Mouse (Mus musculus): ENCODE measurements at regions not wholly inside any gene's neighbourhood (a gene's known extent, or its start where the extent isn't known, plus 50 kb on each side); places are given as distances from the start of the nearest gene placed in this dataset.

GRCm38 (mm10) chr2:46678366-46678765 lies 1561.2 kb upstream of the Zeb2 start:
- no peak for DNase-seq (ENCODE audit: low spot score)

DNA sequence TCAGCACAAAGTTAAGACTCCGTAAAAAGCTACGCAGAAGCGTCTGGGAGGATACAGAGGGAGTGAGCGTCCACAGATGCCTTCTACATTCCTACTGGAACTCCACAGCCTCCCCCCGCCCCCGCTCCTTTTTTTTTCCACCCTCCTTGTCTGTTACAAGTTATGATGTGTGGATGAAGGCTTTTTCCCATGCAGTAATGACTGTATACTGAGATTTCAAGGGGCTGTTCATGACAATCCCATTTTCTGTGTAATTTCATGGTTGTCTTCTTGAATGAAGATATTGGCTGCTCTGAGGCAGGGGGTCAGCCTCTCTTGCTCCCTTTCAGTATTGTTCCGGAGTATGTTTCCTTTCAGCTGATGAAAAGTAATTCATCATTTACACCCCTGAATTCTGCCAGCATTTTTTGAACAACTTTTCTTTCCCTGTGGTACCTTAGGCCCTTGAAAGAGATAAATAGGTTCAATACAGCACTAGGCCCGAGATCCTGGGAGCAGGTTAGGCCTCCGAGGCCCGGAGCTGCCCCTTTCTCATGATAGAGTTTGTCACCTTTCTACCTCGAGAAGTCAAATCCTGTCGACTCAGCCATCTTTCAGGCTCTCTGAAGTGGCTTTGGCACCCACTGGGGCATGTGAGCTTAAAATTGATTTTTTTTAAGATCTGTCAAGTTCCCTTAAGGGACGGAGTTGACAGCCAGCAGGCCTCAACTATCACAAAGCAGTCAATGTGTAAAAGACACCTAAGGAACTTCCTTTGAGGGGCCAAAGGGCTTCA lies 1552.5 kb upstream of the Zeb2 start:
- no peak for DNase-seq (ENCODE audit: low spot score)

- no peak for DNase-seq (ENCODE audit: low spot score)
These were observed 1549.8 kb upstream of the Zeb2 start for GRCm38 (mm10) chr2:46666990-46667337.

DNA sequence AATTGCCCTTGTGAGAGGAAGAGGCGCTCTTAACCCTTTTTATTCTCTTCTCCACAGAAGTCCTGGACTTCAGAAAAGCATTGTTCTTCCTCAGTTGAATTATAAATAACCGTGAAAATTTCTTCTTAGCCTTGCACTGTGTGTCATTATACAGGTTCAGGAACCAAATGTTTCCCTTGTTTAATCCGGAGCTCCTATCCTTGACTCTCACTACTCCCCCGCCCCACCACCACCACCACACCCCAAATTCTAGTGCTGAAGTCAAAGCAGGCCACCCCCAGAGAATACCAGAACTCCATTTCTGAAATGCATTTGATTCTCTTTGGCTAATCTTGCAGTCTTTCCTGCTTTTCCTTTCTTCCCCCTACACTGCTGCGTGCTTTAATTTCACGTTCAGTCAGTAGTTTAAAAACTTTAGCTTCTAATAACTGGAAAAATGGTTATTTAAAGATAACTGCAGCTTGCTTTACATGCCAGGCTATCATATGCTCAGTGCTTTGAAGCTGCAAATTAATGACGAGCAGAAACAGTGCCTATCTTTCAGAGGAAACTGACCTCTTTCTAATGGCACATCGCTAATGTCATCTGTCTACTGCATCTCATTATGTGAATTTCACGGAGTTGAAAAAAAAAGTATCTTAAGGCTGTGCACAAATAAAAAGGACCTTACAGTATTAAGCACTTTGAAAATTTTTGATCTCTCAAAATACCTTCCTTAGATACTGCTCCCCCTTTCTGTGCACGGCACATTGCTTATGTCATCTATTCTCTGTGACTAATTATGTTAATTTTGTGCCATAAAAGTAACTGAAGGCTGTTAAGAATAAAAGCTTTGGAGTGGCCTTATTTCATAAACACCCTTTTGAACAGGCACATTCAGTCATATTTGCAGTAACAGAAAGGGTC lies 1549.1 kb upstream of the Zeb2 start:
- DNase-seq (ENCODE audit: low spot score), result no peak

DNA sequence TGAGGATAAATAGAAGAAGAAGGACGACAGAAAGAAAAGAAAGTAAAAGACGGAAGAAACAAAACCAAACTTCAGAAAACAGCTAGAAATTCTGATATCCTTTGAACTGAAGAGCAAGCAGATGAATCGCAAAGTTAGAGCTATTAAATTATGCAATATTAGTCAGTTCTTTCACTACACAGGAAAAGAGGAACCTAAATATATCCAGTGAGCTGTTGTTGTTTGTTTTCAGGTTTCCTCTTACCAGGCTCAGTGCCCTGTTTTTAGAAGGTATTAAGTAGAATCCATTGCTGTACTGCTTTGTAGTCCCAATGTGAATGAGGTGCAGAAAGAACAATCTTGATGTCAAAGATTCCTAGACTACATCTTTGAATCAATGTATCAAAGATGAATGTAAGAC lies 1544.7 kb upstream of the Zeb2 start:
- DNase-seq (ENCODE audit: low spot score), result no peak

DNA sequence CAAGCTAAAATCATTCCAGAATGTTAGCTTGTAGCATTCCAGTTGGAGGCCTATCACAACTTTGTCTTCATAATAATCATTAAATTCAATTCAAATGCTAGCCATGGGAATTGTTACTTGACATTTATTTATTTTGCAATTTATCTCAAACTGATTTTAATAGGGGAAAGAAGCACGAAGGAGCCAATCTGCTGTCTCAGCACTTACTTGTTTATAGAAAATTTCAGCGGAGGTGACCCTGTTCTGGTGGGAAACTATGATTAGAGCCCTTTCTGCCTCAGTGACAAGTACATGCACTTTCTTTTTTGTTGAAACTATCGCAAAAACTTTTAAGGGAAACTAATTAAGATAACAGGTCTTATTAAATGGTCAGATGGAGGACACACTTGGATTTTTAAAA lies 1543.4 kb upstream of the Zeb2 start:
- DNase-seq (ENCODE audit: low spot score), result no peak

DNA sequence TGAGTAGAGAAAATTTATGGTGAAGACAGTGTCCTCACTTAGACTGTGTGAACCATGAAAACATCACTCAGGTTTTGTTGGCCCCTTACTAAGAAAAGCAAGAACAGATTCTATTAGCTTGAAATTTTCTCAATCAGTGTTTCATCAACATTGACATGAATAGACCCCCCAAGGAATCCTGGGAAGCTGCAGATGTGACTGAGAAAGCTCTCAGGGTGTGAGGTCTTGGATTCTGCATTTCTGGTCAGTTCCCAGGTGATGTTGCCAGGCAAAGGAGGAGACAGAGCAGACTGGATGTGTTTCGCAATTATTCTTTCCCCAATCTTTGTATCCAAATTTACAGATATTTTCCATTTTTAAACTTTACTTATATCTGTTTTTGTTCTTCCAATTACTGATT lies 1538.1 kb upstream of the Zeb2 start:
- no peak for DNase-seq (ENCODE audit: low spot score)

- no peak for DNase-seq (ENCODE audit: low spot score)
These were observed 1535.4 kb upstream of the Zeb2 start for GRCm38 (mm10) chr2:46652616-46653015.

GRCm38 (mm10) chr2:46646366-46646765 lies 1529.2 kb upstream of the Zeb2 start:
- no peak for DNase-seq (ENCODE audit: low spot score)

DNA sequence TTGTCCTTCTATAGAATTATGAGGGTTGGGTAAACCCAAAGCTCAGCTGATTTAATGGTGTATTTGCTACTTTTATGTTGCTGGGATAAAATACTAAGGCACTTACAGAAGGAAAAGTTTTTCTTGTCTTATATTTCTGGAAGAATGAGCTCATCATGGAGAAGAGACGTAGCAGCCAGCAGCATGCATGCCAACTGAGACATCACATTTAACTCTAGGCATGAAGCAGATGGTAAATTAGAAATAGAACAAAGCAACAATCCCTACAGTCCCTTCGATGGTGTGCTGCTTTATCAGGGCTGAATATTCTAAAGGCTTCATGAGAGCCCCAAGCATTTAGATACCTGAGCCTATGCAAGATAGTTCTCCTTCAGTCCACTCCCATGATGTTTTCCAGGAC lies 1492.0 kb upstream of the Zeb2 start:
- DNase-seq (ENCODE audit: low spot score), result no peak

DNA sequence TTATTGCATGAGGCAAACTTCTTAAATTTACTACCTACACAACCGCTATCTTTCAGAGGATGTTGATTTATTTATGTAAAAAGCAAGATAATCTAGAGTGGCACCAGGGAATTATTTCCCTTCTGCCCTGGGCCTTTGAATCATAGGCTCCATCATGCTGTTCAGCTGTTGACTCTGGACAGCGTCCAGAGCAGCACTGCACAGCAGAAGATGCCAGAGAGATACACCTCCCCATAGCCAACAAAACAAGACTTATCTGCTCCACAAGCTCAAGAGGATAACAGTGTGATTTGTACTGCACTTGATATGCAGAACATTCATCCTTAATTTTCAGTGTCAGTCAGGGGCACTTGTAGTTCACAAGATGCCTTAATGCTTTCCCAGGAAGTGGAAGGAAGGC lies 1464.6 kb upstream of the Zeb2 start:
- no peak for DNase-seq (ENCODE audit: low spot score)

GRCm38 (mm10) chr2:46570416-46570815 lies 1453.2 kb upstream of the Zeb2 start:
- no peak for DNase-seq (ENCODE audit: low spot score)

DNA sequence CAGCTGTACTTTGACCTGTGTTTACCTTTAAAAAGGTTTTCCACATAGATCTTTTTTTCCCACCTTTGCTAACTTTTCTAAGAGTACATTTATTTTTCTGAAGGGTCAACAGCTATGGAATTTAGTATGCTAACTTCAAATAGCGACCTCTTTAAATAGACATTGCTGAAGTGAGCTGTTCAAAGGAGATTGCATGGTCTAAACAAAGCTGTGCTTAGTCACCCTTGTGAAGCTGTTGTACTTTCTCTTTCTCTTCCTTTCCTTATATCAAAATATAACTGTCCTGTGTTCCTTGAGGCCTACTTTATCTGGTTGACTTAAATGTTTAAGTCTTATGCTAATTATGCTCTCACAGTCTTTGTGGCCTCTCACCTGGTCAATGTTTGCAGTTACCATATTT lies 1416.2 kb upstream of the Zeb2 start:
- DNase-seq (ENCODE audit: low spot score), result no peak

GRCm38 (mm10) chr2:46530686-46531085 lies 1413.5 kb upstream of the Zeb2 start:
- DNase-seq (ENCODE audit: low spot score), result no peak

DNA sequence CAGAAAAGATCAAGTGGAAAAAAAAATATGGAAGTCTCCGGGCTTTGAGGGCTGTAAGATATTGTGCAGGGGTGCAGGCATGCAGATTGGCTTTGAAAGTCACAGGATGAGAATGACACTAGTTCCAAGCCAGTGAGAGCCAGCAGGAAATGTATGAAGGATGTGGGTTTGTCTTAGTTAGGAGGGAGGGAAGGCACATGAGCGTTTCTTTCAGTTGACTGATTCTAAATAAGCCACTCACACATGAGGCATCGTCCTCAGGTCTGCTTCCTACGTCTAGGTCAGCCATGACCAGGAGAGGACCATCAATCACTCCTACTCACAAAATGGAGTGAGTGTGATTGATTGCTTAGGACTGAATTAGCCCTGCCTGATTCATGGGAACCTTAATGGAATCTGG lies 1408.0 kb upstream of the Zeb2 start:
- no peak for DNase-seq (ENCODE audit: low spot score)

DNA sequence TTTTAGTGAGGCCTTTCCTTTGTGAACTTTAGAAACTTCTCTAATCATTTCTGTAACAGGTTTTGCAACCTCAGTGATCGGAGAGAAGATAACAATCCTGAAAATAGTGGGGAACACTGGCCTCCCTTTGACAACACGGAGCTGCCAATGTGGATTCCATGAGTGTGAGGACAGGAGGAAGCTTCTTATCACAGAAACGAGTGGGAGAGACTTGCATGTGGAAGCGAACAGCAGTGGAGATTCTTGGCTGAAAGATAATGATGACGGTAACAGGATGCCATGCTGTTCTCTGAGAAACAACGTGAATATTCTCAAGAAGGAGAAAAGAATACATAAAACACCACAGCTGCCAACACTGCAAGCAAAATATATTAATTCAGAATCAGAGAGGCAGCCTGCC lies 1407.4 kb upstream of the Zeb2 start:
- no peak for DNase-seq (ENCODE audit: low spot score)

GRCm38 (mm10) chr2:46521147-46521965 lies 1404.2 kb upstream of the Zeb2 start:
- no peak for DNase-seq (ENCODE audit: low spot score)

DNA sequence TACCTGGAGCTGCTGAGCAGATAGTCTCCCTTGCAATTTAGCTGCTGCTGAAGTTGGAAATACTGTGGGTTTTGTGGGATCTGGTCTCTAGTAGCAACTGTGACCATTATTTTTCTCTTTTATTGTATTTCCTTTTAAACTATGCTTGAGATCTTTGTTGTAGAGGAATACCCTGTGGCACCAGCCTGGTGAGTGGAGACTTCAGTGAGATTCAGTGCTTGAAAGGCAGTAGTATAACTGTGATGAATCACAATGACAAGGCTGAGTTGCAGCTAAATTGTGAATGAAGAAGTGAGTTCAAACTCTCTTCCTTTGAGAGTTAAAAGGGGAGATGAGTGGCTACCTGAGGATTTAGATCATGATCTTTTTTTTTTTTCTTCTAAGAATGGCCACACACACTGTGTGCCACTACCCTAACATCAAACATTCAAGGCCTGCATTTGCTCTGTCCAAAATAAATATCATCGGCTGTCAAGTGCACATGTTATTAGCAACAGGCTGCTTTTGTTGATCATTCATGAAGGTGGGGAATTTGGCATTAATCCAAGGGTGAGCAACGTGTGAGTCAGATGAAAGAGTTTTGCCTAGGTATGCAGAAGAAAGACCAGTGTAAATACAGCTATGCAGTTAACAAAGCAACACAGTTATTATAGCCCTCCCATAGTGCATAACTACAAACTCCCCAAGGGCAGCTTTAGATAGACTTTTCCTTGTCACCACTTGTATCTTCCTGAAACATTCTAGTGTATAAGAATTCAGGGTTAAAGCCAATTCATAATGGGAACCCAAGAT lies 1395.2 kb upstream of the Zeb2 start:
- no peak for DNase-seq (ENCODE audit: low spot score)

- no peak for DNase-seq (ENCODE audit: low spot score)
These were observed 1389.8 kb upstream of the Zeb2 start for GRCm38 (mm10) chr2:46506951-46507350.

GRCm38 (mm10) chr2:46503074-46503473 lies 1385.9 kb upstream of the Zeb2 start:
- DNase-seq (ENCODE audit: low spot score), result no peak

DNA sequence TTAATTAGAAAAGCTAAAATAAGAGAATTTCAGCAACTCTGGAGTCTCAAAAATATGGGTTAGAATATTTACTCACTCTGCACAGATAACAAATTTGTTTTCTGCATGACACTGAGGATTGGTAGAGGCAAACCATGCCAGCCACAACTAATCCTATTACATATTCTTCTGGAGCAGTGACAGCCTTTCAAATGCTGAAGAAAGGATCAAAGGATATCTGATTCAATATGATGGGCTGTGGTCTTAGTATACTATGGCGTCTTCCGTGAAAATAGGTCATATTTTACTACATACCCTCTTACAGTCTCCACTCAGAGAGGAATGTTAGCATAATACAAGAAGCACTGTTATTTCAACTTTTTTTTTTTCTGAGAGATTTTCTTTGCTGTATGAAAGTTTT lies 1375.1 kb upstream of the Zeb2 start:
- no peak for DNase-seq (ENCODE audit: low spot score)

DNA sequence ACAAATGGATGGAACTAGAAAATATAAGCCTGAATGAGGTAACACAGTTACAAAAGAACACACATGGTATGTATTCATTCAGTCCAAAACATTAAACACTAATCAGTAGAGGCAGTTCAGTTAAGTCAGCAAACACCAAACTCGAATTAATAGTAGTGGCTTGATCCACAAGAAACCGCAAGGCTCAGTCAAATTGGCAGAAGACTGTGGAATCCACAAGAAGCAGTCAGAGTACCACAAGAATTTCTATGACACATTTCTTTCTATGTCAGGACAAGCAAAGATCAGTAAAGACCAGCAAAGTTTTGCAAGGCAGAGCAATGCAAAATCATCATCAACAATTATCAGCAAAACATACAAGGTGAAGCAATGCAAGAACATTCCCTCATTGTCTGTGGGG lies 1373.9 kb upstream of the Zeb2 start:
- DNase-seq (ENCODE audit: low spot score), result no peak

Data from urinary bladder, postnatal 25 days (tissue).